Mouse (Mus musculus) liver, embryonic 15.5 days (tissue): ENCODE data around the gene Igtp. TPM values are rescaled to one million over a fixed set of nuclear protein-coding genes. Genes with fewer than 3 reads are reported as not detected.
"Not testable (repeated sequence)": the region's sequence is repeated elsewhere in the genome, so short reads cannot be mapped to it uniquely, and the experiment has no call there.

Source experiments
- ATAC-seq: fragments of 200-750 bp; cut with Nextera tagmentation; 2 replicates; pipeline ENCODE4 v1.8.0; 2017; ENCODE audit warnings: moderate number of reproducible peaks, mild to moderate bottlenecking, moderate library complexity; ENCODE audit not compliant: insufficient read depth
- H3K27ac ChIP-seq: fragments of 300-500 bp; sonication (generic); replicated peaks from 2 replicates; pipeline ENCODE4 v1.5.1; 2015; ENCODE audit warnings: mild to moderate bottlenecking, inconsistent platforms
- H3K27me3 ChIP-seq: fragments of 300-500 bp; sonication (generic); 2 replicates; pipeline ENCODE4 v1.6.1; 2015; ENCODE audit warnings: mild to moderate bottlenecking, inconsistent platforms
- H3K36me3 ChIP-seq: fragments of 300-500 bp; sonication (generic); replicated peaks from 2 replicates; pipeline ENCODE4 v1.6.1; 2015; ENCODE audit warnings: moderate library complexity, mild to moderate bottlenecking, inconsistent platforms
- H3K4me1 ChIP-seq: fragments of 300-500 bp; sonication (generic); replicated peaks from 2 replicates; pipeline ENCODE4 v1.6.1; 2015; ENCODE audit warnings: inconsistent platforms
- H3K4me2 ChIP-seq: fragments of 300-500 bp; sonication (generic); 2 replicates; pipeline ENCODE4 v1.6.1; 2015; ENCODE audit warnings: moderate library complexity, mild to moderate bottlenecking, inconsistent platforms
- H3K4me3 ChIP-seq: fragments of 300-500 bp; sonication (generic); replicated peaks from 2 replicates; pipeline ENCODE4 v1.5.1; 2015; ENCODE audit warnings: mild to moderate bottlenecking, inconsistent platforms
- H3K9ac ChIP-seq: fragments of 300-500 bp; sonication (generic); 2 replicates; pipeline ENCODE4 v1.6.1; 2015; ENCODE audit warnings: moderate library complexity, mild to moderate bottlenecking, inconsistent platforms
- H3K9me3 ChIP-seq: fragments of 300-500 bp; sonication (generic); replicated peaks from 2 replicates; pipeline ENCODE4 v1.6.1; 2016; ENCODE audit warnings: inconsistent platforms
- WGBS: fragments of 180-500 bp; shearing (Covaris S2); methylation state at CpG from one replicate; pipeline ENCODE4 v1.1.7; 2015; ENCODE audit warnings: mixed read lengths; ENCODE audit not compliant: insufficient replicate concordance; 5-methylcytosine and 5-hydroxymethylcytosine counted together
- polyA plus RNA-seq: library from polyadenylated mRNA; unstranded; fragments of >200 nt; fragmentation: Nextera tagmentation; extraction: Ambion mirVana; gene quantifications from 2 replicates; pipeline ENCODE4 v1.2.1, GENCODE M21; 2015

The Igtp gene
- polyA plus RNA-seq, result 9.9 and 11.2 TPM in 2 replicates

DNA sequence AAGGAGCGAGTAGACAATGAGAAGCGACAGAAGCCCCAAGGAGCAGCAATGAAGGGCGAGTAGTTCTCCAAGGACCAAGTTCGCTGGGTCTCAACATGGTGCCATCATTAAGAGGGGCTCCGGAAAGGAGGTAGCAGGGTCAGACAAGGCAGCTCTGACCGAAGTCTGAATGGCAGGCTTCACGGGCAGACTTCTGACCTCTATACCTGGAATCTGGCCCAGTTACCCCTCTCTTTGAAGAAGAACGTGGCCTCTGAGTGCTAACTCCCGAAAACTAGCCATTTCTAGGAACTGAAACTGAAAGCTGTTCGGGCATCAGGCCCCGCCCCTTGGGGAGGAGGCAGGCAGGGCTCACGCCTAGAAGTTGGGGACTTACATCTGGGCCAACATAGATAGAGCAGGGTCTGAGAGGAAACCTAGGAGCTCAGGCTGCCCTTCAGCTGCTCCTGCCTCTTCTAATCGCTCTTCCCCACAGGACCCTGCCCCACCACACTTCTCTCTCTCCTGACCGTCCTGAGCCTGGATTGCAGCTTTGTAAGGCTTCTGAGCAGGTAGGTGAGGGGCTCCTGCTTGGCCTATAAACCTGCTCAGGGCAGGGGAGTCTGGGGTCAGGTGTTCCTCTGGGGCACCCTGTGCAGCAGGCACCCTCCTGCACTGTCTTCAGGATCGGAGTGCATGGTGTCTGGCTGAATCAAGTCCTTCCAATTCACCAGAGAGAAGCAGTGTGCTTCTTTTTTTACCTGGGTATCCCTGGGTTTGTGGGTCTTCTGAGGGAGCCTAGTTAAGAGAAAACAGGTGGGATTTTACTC lies at the start of gene Igtp, which contains the start of gene Irgm2:
Gene Igtp (plus strand): TSS at position 328 of the 809 bp plus-strand sequence.
Gene Irgm2 (plus strand): TSS at position 390 of the 809 bp plus-strand sequence.
- H3K4me2 ChIP-seq, result peak within 1 kb of the TSS; percentile 87
- H3K9me3 ChIP-seq, H3K27me3 ChIP-seq, H3K36me3 ChIP-seq: not testable (repeated sequence)
- H3K27ac ChIP-seq, result peak within 1 kb of the TSS; percentile 85
- 2% methylated on average over 14 of the region's 15 CpGs for WGBS
- peak; percentile 94 for ATAC-seq
- H3K4me1 ChIP-seq, result peaks cover 29% of the 10 kb centered on the region
- H3K9ac ChIP-seq, result peak within 1 kb of the TSS; percentile 63
- H3K4me3 ChIP-seq, result peak within 1 kb of the TSS; percentile 69

DNA sequence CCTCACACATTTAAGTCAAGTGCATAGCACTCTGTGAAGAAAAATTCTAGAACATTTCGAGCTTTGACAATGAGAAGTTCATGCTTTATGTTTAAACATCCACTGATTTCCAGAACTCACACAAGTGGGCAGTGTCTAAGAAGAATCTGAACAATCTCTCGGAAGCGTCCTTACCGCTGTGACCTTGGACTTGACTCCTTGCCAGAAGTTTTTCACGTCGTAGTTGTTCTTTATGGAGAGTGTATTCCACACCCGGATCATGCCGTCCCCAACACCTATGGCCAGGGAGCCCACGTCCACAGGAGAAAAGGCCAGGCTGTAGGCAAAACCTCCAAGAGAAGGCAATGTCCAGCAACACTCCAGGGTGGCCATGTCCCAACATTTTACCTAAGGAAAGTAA lies 43.9 kb upstream of the Igtp start:
- Histone ChIP-seq H3K4me3 (no peak overlapping the region), H3K36me3 (peaks cover 80% of the 10 kb centered on the region), H3K4me2 (no peak overlapping the region), H3K4me1 (peaks cover 3% of the 10 kb centered on the region; the same call in 1 of the 2 replicates), H3K27ac (no peak overlapping the region), H3K27me3 (no peaks in the 10 kb centered on the region), H3K9ac (no peak overlapping the region), H3K9me3 (no peaks in the 10 kb centered on the region)
- WGBS, result 79% methylated on average over 9 of the region's 9 CpGs
- no peak for ATAC-seq

DNA sequence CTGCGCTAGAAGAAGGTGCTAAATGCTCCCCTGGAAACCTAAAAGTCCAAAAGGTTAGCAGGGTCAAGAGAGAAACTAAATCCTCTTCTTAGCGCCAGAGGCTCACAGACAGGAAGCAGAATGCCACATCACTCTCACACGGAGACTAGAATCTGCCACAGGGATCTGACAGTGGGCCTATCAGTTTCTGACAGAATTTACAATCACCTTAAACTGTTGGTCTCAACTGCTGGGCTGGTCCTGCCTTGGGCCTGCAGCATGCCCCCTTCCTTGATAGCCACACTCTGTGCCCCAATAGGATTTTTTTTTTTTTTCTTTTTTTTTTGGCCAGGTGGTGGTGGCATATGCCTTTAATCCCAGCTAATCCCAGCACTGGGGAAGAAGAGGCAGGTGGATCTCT lies 42.5 kb upstream of the Igtp start:
- H3K27ac ChIP-seq, result no peak overlapping the region
- H3K36me3 ChIP-seq, result peaks cover 81% of the 10 kb centered on the region
- ATAC-seq, result peak; percentile 54; the same call in 1 of the 2 replicates
- no peak overlapping the region for H3K9ac ChIP-seq
- no peak overlapping the region for H3K4me2 ChIP-seq
- H3K9me3 ChIP-seq, result no peaks in the 10 kb centered on the region
- H3K4me1 ChIP-seq, result peaks cover 3% of the 10 kb centered on the region; the same call in 1 of the 2 replicates
- no peaks in the 10 kb centered on the region for H3K27me3 ChIP-seq
- 45% methylated on average over 3 of the region's 3 CpGs for WGBS
- no peak overlapping the region for H3K4me3 ChIP-seq

DNA sequence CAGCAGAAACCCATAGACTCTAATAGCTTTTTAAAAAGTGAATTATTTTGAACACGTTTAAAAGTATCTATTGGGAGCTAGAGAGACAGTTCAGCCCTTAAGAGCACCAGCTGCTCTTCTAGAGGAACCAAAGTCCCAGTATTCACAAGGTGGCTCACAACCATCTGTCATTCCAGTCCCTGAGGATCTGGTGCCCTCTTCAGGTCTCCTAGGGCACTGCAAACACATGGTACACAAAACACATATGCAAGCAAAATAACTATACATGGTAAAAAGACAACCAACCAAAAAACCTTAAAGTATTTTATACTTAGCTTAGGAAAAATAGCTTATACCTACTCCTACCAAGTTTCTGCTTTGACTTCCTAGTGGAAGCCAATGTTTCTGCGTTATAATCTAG lies 34.3 kb upstream of the Igtp start:
- ATAC-seq, result no peak
- Histone ChIP-seq H3K27ac (no peak overlapping the region), H3K9me3 (no peaks in the 10 kb centered on the region), H3K4me2 (no peak overlapping the region), H3K4me3 (no peak overlapping the region), H3K9ac (no peak overlapping the region), H3K27me3 (no peaks in the 10 kb centered on the region), H3K36me3 (peaks cover 58% of the 10 kb centered on the region), H3K4me1 (peaks cover 27% of the 10 kb centered on the region)
- 79% methylated on average over 2 of the region's 2 CpGs for WGBS

DNA sequence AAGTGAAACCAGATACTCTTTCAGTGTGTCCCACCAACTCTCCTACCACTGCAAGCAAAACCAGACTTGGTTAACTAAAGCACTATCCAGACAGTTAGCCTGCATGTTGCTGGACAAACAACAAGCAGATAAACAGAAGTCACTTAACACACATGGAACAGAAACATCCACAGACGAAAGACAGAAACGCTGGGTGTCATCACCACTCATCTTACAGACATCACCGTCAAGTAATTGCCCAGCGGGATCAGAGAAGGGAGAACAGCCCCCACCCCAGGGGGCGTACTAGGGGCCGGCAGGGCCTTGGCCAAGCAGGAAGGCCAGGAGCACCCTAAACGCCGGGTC lies 31.6 kb upstream of the Igtp start:
- Histone ChIP-seq H3K4me2 (peak overlapping the region; percentile 94), H3K36me3 (peaks cover 39% of the 10 kb centered on the region), H3K9me3 (no peaks in the 10 kb centered on the region), H3K4me3 (peak overlapping the region; percentile 95), H3K27me3 (no peaks in the 10 kb centered on the region), H3K9ac (peak overlapping the region; percentile 90), H3K4me1 (peaks cover 44% of the 10 kb centered on the region), H3K27ac (peak overlapping the region; percentile 74)
- under 1% methylated on average over 8 of the region's 8 CpGs for WGBS
- no peak for ATAC-seq

DNA sequence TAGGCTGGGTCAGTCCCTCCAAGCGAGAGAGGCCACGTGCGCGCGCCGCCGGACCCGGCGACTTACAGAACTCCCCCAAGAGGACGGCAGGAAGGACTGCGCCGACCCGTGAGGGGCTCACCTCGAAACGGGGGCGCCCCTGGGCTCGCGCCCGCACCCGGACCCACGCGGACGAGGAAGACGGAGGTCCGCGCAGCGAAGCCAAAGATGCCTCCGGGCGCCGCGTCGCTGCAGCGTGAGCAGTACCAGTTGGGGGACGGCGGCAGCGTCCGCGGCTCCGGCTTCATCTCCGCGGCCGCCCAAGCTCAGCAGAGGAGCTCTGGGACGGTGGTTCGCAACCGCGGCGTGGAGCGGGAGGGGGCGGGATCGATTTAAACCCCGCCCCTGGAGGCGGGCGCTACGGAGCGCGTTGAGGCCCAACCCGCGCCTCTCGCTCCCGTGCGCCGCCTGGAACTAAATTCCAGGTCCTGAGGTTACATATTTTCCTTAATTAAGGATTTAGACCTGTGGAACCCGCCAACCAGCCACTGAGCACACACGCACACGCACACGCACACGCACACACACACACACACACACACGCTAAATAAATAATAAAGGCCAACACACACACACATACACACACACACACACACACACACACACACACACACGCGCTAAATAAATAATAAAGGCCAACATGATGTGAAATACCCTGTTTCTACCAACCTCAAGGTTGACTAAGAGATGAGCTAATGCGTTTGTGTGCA lies 31.0 kb upstream of the Igtp start, which contains the start of gene Gemin5:
Gene Gemin5 (minus strand): TSS at position 373 of the 749 bp plus-strand sequence.
- Histone ChIP-seq H3K9ac (peak within 1 kb of the TSS; percentile 90), H3K36me3 (peaks cover 39% of the 10 kb centered on the region), H3K4me1 (peaks cover 49% of the 10 kb centered on the region), H3K27me3 (no peaks in the 10 kb centered on the region), H3K27ac (peak within 1 kb of the TSS; percentile 74), H3K4me2 (peak within 1 kb of the TSS; percentile 94), H3K4me3 (peak within 1 kb of the TSS; percentile 95), H3K9me3 (0 out of 2 replicates have a peak, but pooled peaks cover under 1% of the 10 kb centered on the region)
- peak; percentile 77 for ATAC-seq
- WGBS, result under 1% methylated on average over 71 of the region's 71 CpGs

DNA sequence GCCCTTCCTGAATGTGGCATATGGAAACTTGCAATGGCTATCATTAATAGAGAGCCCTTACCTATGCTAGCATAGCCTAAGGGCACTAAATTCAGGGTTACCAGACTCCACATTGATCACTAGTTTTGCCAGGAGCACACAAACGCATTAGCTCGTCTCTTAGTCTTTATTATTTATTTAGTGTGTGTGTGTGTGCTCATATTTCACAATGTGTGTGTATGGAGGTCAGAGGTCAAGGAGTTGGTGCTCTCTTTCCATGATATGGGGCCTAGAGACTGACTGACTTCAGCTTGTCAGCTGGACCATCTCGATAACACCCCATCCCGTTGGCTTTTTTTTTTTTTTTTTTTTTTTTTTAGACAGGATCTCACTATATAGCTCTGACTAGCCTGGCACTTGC lies 29.7 kb upstream of the Igtp start:
- Histone ChIP-seq H3K4me2 (no peak overlapping the region), H3K27me3 (no peaks in the 10 kb centered on the region), H3K27ac (peak overlapping the region; percentile 42; the same call in 1 of the 2 replicates), H3K4me3 (no peak overlapping the region), H3K4me1 (peaks cover 56% of the 10 kb centered on the region), H3K36me3 (peaks cover 39% of the 10 kb centered on the region), H3K9me3 (0 out of 2 replicates have a peak, but pooled peaks cover 3% of the 10 kb centered on the region), H3K9ac (no peak overlapping the region)
- no peak for ATAC-seq
- 53% methylated on average over 4 of the region's 4 CpGs for WGBS

DNA sequence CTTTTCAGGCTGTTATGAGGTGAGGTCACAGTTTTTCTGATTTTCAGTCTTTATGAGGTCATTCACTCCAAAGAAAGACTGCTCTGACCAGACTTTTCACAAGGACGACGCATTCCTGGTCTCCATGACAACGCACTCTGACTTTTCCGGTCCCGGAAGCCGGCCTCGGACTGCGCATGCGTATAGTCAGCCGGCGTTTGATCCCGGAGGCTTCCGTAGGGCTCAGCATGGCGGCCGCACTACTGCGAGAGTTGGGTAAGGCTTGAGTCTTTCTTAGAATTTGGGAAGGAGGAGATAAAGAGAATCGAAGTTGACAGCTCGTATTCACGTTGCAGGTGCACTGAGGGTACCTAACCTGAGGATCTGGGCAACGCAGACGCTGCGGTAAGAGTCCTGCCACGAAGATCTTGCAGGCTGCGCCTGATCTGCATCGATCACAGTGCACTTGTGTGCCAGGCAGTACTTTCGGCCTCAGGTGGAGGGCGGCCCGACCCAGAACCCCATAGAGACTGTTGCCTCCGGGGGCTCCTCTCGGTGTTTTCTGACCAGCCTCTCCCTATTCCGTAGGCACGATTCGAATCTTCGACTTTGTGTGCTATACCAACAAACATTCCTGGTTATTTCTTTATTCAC lies 27.8 kb upstream of the Igtp start, which contains the start of gene Mrpl22:
Gene Mrpl22 (plus strand): TSS at position 203 of the 633 bp plus-strand sequence.
- Histone ChIP-seq H3K9me3 (0 out of 2 replicates have a peak, but pooled peaks cover 3% of the 10 kb centered on the region), H3K4me3 (peak within 1 kb of the TSS; percentile 71), H3K27ac (peak within 1 kb of the TSS; percentile 68), H3K4me2 (peak within 1 kb of the TSS; percentile 79), H3K27me3 (no peaks in the 10 kb centered on the region), H3K9ac (peak within 1 kb of the TSS; percentile 65), H3K36me3 (peaks cover 39% of the 10 kb centered on the region), H3K4me1 (peaks cover 56% of the 10 kb centered on the region)
- peak; percentile 68 for ATAC-seq
- WGBS, result under 1% methylated on average over 34 of the region's 34 CpGs

DNA sequence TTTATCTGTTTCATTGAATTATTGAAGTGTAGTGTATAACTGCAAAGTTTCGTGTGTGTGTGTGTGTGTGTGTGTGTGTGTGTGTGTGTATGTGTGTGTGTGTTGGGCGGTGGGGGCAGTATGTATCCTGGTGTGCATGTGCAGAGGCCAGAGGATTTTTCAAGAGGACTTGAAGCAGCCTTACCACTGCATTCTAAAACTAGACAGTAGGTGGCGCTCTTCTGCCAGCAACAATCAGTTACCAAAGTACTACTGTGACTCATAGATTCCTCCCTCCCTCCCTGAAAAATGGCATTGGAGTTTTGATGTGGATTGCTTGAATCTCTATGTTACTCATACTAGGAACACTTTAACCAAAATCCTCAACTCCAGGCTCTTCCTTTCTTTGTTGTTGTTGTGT lies 19.8 kb upstream of the Igtp start:
- Histone ChIP-seq H3K9ac (no peak overlapping the region), H3K4me1 (no peaks in the 10 kb centered on the region; the same call in 1 of the 2 replicates), H3K4me3 (no peak overlapping the region), H3K4me2 (no peak overlapping the region), H3K27me3 (no peaks in the 10 kb centered on the region), H3K27ac (no peak overlapping the region), H3K9me3 (no peaks in the 10 kb centered on the region), H3K36me3 (peaks cover 59% of the 10 kb centered on the region)
- peak; percentile 47; the same call in 1 of the 2 replicates for ATAC-seq
- WGBS, result 10% methylated on average over 3 of the region's 3 CpGs

DNA sequence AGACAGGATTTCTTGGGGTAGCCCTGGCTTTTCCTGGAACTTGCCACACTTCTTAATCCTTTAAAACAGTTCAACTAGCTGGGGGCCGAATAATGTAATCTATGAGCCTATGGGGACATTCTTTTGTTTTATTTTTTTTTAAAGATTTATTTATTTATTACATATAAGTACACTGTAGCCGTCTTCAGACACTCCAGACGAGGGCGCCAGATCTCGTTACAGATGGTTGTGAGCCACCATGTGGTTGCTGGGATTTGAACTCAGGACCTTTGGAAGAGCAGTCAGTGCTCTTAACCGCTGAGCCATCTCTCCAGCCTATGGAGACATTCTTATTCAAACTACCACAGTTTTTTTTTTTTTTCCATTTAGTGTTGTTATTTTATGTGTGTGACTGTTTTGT lies 19.4 kb upstream of the Igtp start:
- not testable (repeated sequence) for H3K4me3 ChIP-seq, H3K27me3 ChIP-seq, H3K4me2 ChIP-seq, H3K4me1 ChIP-seq, ATAC-seq, H3K9me3 ChIP-seq, H3K9ac ChIP-seq, H3K27ac ChIP-seq
- WGBS, result 82% methylated on average over 6 of the region's 6 CpGs
- H3K36me3 ChIP-seq, result peaks cover 56% of the 10 kb centered on the region
